Mouse (Mus musculus) limb, embryonic 14.5 days (tissue): ENCODE data around the gene Zfp92. TPM values are rescaled to one million over a fixed set of nuclear protein-coding genes. Genes with fewer than 3 reads are reported as not detected.

ENCODE experiments used
- ATAC-seq: fragments of 200-750 bp; cut with Nextera tagmentation; 2 replicates; pipeline ENCODE4 v1.8.0; 2017; ENCODE audit warnings: low read depth, moderate number of reproducible peaks, moderate TSS enrichment; ENCODE audit not compliant: low FRiP score
- DNase-seq: peaks from one replicate; pipeline ENCODE4 v3.0.0-alpha.2; 2015; ENCODE audit warnings: low spot score
- H3K27ac ChIP-seq: fragments of 300-500 bp; sonication (generic); replicated peaks from 2 replicates; pipeline ENCODE4 v1.5.1; 2014; ENCODE audit warnings: low read depth, mild to moderate bottlenecking, low read length, moderate library complexity, mixed read lengths
- H3K27me3 ChIP-seq: fragments of 300-500 bp; sonication (generic); 2 replicates; pipeline ENCODE4 v1.6.1; 2014; ENCODE audit warnings: low read length, mixed read lengths; ENCODE audit not compliant: control insufficient read depth, insufficient read depth
- H3K36me3 ChIP-seq: fragments of 300-500 bp; sonication (generic); 2 replicates; pipeline ENCODE4 v1.6.1; 2014; ENCODE audit warnings: mild to moderate bottlenecking, low read length, moderate library complexity, mixed read lengths; ENCODE audit not compliant: control insufficient read depth, insufficient read depth
- H3K4me1 ChIP-seq: fragments of 300-500 bp; sonication (generic); 2 replicates; pipeline ENCODE4 v1.6.1; 2014; ENCODE audit warnings: antibody characterized with exemption, low read length, mixed read lengths; ENCODE audit not compliant: control insufficient read depth, insufficient read depth
- H3K4me2 ChIP-seq: fragments of 300-500 bp; sonication (generic); replicated peaks from 2 replicates; pipeline ENCODE4 v1.6.1; 2014; ENCODE audit warnings: low read depth, mild to moderate bottlenecking, low read length, moderate library complexity; ENCODE audit not compliant: severe bottlenecking
- H3K4me3 ChIP-seq: fragments of 300-500 bp; sonication (generic); replicated peaks from 2 replicates; pipeline ENCODE4 v1.5.1; 2014; ENCODE audit warnings: low read length
- H3K9ac ChIP-seq: fragments of 300-500 bp; sonication (generic); 2 replicates; pipeline ENCODE4 v1.6.1; 2014; ENCODE audit warnings: mild to moderate bottlenecking, low read depth, low read length, moderate library complexity; ENCODE audit not compliant: severe bottlenecking
- H3K9me3 ChIP-seq: fragments of 300-500 bp; sonication (generic); 2 replicates; pipeline ENCODE4 v1.6.1; 2016; ENCODE audit warnings: low read length; ENCODE audit not compliant: control insufficient read depth
- POLR2A ChIP-seq: fragments of 200-500 bp; IDR thresholded peaks from 2 replicates; pipeline ENCODE4 v1.8.0; 2012; ENCODE audit warnings: inconsistent platforms, mild to moderate bottlenecking, moderate library complexity, borderline replicate concordance; ENCODE audit not compliant: insufficient read depth, insufficient read length; ENCODE audit errors: extremely low read depth
- WGBS: fragments of 180-500 bp; shearing (Covaris S2); extraction: QIAGEN DNeasy Blood & Tissue Kit; methylation state at CpG from one replicate; pipeline ENCODE4 v1.1.7; 2014; 5-methylcytosine and 5-hydroxymethylcytosine counted together
- polyA plus RNA-seq, 2 experiments: library from polyadenylated mRNA; depleted of rRNA in 1 of 2; stranded (reverse) in 1 of 2; unstranded in 1 of 2; fragments of >200 nt; fragmentation: Nextera tagmentation in 1 of 2; extraction: Ambion mirVana in 1 of 2; gene quantifications; 2 replicates each; pipeline versions ENCODE4 v1.2.1 to v1.2.3; 2012 to 2014

Gene Zfp92
- polyA plus RNA-seq, 2 experiments = 0.25 to 0.35 TPM

DNA sequence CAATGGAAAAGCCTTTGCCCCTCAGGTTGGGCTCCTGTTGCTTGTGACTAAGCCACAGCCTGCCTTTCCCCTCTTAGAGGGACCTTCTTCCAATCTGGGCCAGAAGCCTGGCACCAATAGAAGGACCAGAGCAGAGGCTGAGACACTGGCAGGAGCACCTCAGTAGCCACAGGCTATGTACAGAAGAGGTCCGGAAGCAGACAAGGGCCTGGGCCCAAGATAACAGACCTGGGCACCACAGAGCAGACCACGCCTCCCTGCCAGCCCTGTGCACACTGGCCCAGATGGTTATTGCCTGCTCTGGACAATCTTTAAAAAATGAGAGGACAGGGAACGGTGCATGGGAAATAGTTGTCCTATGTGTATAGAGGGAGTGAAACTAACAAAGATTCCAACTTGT lies 60.9 kb downstream of the Zfp92 start:
- Histone ChIP-seq H3K9ac (no peak overlapping the region), H3K4me3 (no peak overlapping the region), H3K27ac (no peak overlapping the region), H3K27me3 (no peaks in the 10 kb centered on the region), H3K4me1 (peaks cover 44% of the 10 kb centered on the region), H3K36me3 (no peaks in the 10 kb centered on the region), H3K9me3 (no peaks in the 10 kb centered on the region), H3K4me2 (no peak overlapping the region)
- DNase-seq (no peak), ATAC-seq (no peak)
- 85% methylated on average over 3 of the region's 3 CpGs for WGBS
- TF ChIP-seq POLR2A = no peak

DNA sequence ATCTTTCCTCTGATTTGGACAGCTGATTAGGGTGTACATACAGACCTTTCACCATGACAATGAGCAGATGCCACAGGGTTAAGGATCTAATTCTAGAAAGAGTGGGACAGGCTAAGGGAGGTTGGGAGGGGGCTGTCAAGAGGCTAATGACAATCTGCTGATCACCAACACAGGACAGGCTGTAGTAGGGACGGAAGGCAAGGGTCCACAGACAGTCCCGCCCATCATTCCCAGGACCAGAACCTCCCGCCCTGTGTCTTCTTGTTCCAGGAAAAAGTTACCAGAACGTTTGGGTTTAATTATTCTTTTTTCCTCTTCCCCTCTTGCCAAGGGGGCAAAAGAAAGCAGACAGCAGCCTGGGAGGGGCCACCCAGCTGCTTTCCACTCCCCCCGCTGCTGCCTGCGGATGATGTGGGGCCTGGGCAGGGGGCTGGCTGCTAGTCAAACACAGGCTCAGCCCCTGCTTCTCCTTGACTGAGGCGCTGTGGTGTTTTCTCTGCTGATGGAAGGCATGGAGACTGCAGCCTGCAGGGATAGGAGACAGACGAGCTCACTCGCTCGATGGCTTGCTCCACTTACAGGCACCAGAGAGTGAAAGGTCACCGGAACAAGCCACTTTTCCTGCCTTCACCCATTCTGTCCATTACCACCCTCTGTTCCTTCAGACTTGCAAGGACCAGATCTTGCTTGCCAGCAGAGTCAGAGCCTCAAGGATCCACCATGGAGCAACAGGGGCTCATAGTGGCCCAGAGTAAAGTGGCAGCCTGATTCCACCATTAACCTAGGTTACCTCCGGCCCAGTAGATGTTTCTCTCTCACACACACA lies 63.7 kb downstream of the Zfp92 start:
- Histone ChIP-seq H3K9ac (no peak overlapping the region), H3K9me3 (no peaks in the 10 kb centered on the region), H3K36me3 (no peaks in the 10 kb centered on the region), H3K27ac (peak overlapping the region; percentile 82), H3K4me3 (no peak overlapping the region), H3K4me2 (no peak overlapping the region), H3K4me1 (peaks cover 20% of the 10 kb centered on the region), H3K27me3 (no peaks in the 10 kb centered on the region)
- ATAC-seq (peak; percentile 87), DNase-seq (peak; percentile 63)
- no peak for TF ChIP-seq POLR2A
- WGBS = 46% methylated on average over 12 of the region's 12 CpGs

DNA sequence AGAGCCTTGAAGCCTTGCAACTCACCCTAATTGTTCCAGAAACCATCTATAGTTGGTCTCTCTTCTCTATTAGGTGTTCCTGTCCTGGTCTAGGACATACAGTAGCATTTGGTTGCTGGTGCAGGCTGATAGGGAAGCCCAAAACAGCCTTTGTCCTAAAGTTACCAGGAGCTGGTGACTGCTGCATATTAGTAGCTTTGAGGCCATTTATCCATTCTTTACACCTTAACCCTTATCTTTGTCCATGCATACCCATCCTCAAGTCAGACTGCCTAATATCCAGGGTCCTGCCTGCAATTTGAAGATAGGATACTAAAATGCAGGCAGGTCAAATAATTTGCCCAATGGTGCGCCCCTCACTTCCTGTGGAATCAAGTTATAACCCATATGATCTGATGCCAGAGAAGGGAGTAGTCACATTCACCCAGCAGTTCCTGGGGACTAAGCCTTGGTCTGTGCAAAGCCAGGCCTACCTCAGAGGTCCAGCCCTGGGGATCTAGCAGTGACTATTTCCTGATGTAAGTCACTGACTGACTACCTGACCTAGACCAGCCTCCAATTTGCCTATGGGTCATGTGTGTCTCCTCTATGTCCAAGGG lies 64.9 kb downstream of the Zfp92 start:
- Histone ChIP-seq H3K27me3 (no peaks in the 10 kb centered on the region), H3K9me3 (no peaks in the 10 kb centered on the region), H3K4me3 (no peak overlapping the region), H3K4me1 (peaks cover 19% of the 10 kb centered on the region), H3K4me2 (no peak overlapping the region), H3K27ac (no peak overlapping the region), H3K36me3 (no peaks in the 10 kb centered on the region), H3K9ac (no peak overlapping the region)
- WGBS = 80% methylated on average over 1 of the region's 1 CpGs
- no peak for TF ChIP-seq POLR2A
- ATAC-seq (no peak), DNase-seq (no peak)

DNA sequence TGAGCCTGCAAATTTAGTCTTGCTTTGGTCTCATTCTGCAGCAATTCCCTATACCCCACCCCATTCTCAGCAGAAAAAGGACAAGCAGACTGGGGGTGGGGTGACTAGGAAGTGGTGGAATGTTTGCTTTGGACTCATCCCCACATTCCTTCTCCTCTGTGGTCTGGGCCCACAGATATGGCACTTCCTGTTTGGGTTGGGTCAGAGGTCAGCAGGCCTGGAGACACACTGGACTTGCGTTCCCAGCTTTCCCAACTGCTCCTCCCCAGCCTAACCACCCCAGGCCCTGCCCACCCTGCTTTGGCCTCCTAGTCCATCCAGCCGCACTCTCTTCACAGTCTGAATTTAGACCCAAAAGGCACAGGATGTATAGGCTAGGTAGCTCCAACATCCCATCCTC lies 65.7 kb downstream of the Zfp92 start:
- ATAC-seq (no peak), DNase-seq (peak; percentile 40)
- H3K4me3 ChIP-seq = no peak overlapping the region
- peaks cover 19% of the 10 kb centered on the region for H3K4me1 ChIP-seq
- no peaks in the 10 kb centered on the region for H3K27me3 ChIP-seq
- no peaks in the 10 kb centered on the region for H3K9me3 ChIP-seq
- no peak for TF ChIP-seq POLR2A
- WGBS = 63% methylated on average over 2 of the region's 2 CpGs
- no peak overlapping the region for H3K9ac ChIP-seq
- H3K4me2 ChIP-seq = no peak overlapping the region
- H3K36me3 ChIP-seq = no peaks in the 10 kb centered on the region
- peak overlapping the region; percentile 58; the same call in 1 of the 2 replicates for H3K27ac ChIP-seq

DNA sequence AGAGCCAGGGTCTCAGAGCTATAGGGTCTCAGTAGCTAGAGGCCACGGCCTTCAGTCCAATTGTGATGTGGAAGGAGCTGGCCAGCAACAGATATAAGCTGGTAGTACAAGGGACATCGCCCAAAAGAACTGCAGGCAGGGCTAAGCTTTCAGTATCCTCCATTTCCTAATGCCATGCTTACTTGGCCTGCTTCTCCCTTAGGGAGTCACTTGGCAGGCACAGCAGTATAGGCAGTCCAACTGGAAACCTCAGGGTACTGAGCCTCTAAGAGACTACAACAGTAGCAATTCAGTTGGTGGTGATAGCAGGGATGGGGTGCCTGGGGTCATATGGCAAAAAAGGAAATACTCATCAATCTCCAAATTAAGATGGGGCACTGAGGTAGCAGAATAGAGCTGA lies 66.6 kb downstream of the Zfp92 start:
- no peak for DNase-seq
- peaks cover 19% of the 10 kb centered on the region for H3K4me1 ChIP-seq
- WGBS = 80% methylated on average over 2 of the region's 2 CpGs

More for the DNA sequence above, 66.6 kb downstream of the Zfp92 start:
- H3K27me3 ChIP-seq = no peaks in the 10 kb centered on the region
- no peak for ATAC-seq
- H3K9me3 ChIP-seq = no peaks in the 10 kb centered on the region
- no peak overlapping the region for H3K9ac ChIP-seq
- no peak for TF ChIP-seq POLR2A
- no peaks in the 10 kb centered on the region for H3K36me3 ChIP-seq
- no peak overlapping the region for H3K27ac ChIP-seq
- no peak overlapping the region for H3K4me2 ChIP-seq
- H3K4me3 ChIP-seq = no peak overlapping the region

Other genes starting within 250 kb of the Zfp92 start
- gene Spin2d, start 234.1 kb upstream of the Zfp92 start, polyA plus RNA-seq (2012; rRNA removed) = not detected in 2 replicates
- gene Spin2d, start 234.1 kb upstream of the Zfp92 start, polyA plus RNA-seq (2014; fragmentation: Nextera tagmentation; extraction: Ambion mirVana) = not detected in 2 replicates
- gene Xlr3b, start 218.9 kb upstream of the Zfp92 start, polyA plus RNA-seq (2012; rRNA removed) = 5.9 and 17.4 TPM in 2 replicates
- gene Xlr3b, start 218.9 kb upstream of the Zfp92 start, polyA plus RNA-seq (2014; fragmentation: Nextera tagmentation; extraction: Ambion mirVana) = 4.6 and 10.2 TPM in 2 replicates
- 0.29 and 0.98 TPM in 2 replicates for gene Xlr4b, start 196.8 kb upstream of the Zfp92 start, polyA plus RNA-seq (2012; rRNA removed)
- gene Xlr4b, start 196.8 kb upstream of the Zfp92 start, polyA plus RNA-seq (2014; fragmentation: Nextera tagmentation; extraction: Ambion mirVana) = 0.30 and 1.3 TPM in 2 replicates
- 6.9 and 10.1 TPM in 2 replicates for gene F8a, start 182.8 kb upstream of the Zfp92 start, polyA plus RNA-seq (2012; rRNA removed)
- 11.9 and 12.3 TPM in 2 replicates for gene F8a, start 182.8 kb upstream of the Zfp92 start, polyA plus RNA-seq (2014; fragmentation: Nextera tagmentation; extraction: Ambion mirVana)
- 0.47 TPM in 1 of 2 replicates, not detected in the other for gene Xlr4c, start 168.0 kb upstream of the Zfp92 start, polyA plus RNA-seq (2012; rRNA removed)
- not detected in 2 replicates for gene Xlr4c, start 168.0 kb upstream of the Zfp92 start, polyA plus RNA-seq (2014; fragmentation: Nextera tagmentation; extraction: Ambion mirVana)
- 0.24 and 0.38 TPM in 2 replicates for gene Xlr3c, start 145.7 kb upstream of the Zfp92 start, polyA plus RNA-seq (2012; rRNA removed)
- 0.12 and 0.41 TPM in 2 replicates for gene Xlr3c, start 145.7 kb upstream of the Zfp92 start, polyA plus RNA-seq (2014; fragmentation: Nextera tagmentation; extraction: Ambion mirVana)
- 0.06 TPM in 1 of 2 replicates, not detected in the other for gene Xlr5a, start 118.1 kb upstream of the Zfp92 start, polyA plus RNA-seq (2012; rRNA removed)
- 0.12 TPM in 1 of 2 replicates, not detected in the other for gene Xlr5a, start 118.1 kb upstream of the Zfp92 start, polyA plus RNA-seq (2014; fragmentation: Nextera tagmentation; extraction: Ambion mirVana)
- gene Xlr5c, start 118.1 kb upstream of the Zfp92 start, polyA plus RNA-seq (2012; rRNA removed) = not detected in 2 replicates
- not detected in 2 replicates for gene Xlr5c, start 118.1 kb upstream of the Zfp92 start, polyA plus RNA-seq (2014; fragmentation: Nextera tagmentation; extraction: Ambion mirVana)
- gene Gm45015, start 74.3 kb upstream of the Zfp92 start, polyA plus RNA-seq (2012; rRNA removed) = not detected in 2 replicates
- gene Gm45015, start 74.3 kb upstream of the Zfp92 start, polyA plus RNA-seq (2014; fragmentation: Nextera tagmentation; extraction: Ambion mirVana) = not detected in 2 replicates
- 38.1 and 48.7 TPM in 2 replicates for gene Zfp275, start 68.5 kb upstream of the Zfp92 start, polyA plus RNA-seq (2012; rRNA removed)
- gene Zfp275, start 68.5 kb upstream of the Zfp92 start, polyA plus RNA-seq (2014; fragmentation: Nextera tagmentation; extraction: Ambion mirVana) = 24.0 and 25.7 TPM in 2 replicates
- gene Gm18336, start 12.4 kb upstream of the Zfp92 start, polyA plus RNA-seq (2012; rRNA removed) = not detected in 2 replicates
- gene Gm18336, start 12.4 kb upstream of the Zfp92 start, polyA plus RNA-seq (2014; fragmentation: Nextera tagmentation; extraction: Ambion mirVana) = not detected in 2 replicates
- 0.83 and 0.87 TPM in 2 replicates for gene Trex2, start 24.2 kb downstream of the Zfp92 start, polyA plus RNA-seq (2012; rRNA removed)
- gene Trex2, start 24.2 kb downstream of the Zfp92 start, polyA plus RNA-seq (2014; fragmentation: Nextera tagmentation; extraction: Ambion mirVana) = 0.93 and 0.99 TPM in 2 replicates
- 39.6 and 48.7 TPM in 2 replicates for gene Haus7, start 47.9 kb downstream of the Zfp92 start, polyA plus RNA-seq (2012; rRNA removed)
- 56.1 and 61.6 TPM in 2 replicates for gene Haus7, start 47.9 kb downstream of the Zfp92 start, polyA plus RNA-seq (2014; fragmentation: Nextera tagmentation; extraction: Ambion mirVana)
- 399 and 527 TPM in 2 replicates for gene Bgn, start 72.5 kb downstream of the Zfp92 start, polyA plus RNA-seq (2012; rRNA removed)
- gene Bgn, start 72.5 kb downstream of the Zfp92 start, polyA plus RNA-seq (2014; fragmentation: Nextera tagmentation; extraction: Ambion mirVana) = 223 and 226 TPM in 2 replicates
- gene Atp2b3, start 92.0 kb downstream of the Zfp92 start, polyA plus RNA-seq (2012; rRNA removed) = 0.77 and 0.79 TPM in 2 replicates
- gene Atp2b3, start 92.0 kb downstream of the Zfp92 start, polyA plus RNA-seq (2014; fragmentation: Nextera tagmentation; extraction: Ambion mirVana) = 0.64 and 0.65 TPM in 2 replicates
- 10.9 and 13.9 TPM in 2 replicates for gene Dusp9, start 228.3 kb downstream of the Zfp92 start, polyA plus RNA-seq (2012; rRNA removed)
- 2.4 and 5.0 TPM in 2 replicates for gene Dusp9, start 228.3 kb downstream of the Zfp92 start, polyA plus RNA-seq (2014; fragmentation: Nextera tagmentation; extraction: Ambion mirVana)
- gene Pnck, start 249.0 kb downstream of the Zfp92 start, polyA plus RNA-seq (2012; rRNA removed) = 27.4 and 34.4 TPM in 2 replicates
- 20.9 and 22.7 TPM in 2 replicates for gene Pnck, start 249.0 kb downstream of the Zfp92 start, polyA plus RNA-seq (2014; fragmentation: Nextera tagmentation; extraction: Ambion mirVana)